Mouse (Mus musculus): ENCODE measurements around the gene Tprg. TPM values are rescaled to one million over a fixed set of nuclear protein-coding genes. Genes with fewer than 3 reads are reported as not detected.

The Tprg gene
- total RNA-seq, 2 experiments from 2014 or later = not detected

DNA sequence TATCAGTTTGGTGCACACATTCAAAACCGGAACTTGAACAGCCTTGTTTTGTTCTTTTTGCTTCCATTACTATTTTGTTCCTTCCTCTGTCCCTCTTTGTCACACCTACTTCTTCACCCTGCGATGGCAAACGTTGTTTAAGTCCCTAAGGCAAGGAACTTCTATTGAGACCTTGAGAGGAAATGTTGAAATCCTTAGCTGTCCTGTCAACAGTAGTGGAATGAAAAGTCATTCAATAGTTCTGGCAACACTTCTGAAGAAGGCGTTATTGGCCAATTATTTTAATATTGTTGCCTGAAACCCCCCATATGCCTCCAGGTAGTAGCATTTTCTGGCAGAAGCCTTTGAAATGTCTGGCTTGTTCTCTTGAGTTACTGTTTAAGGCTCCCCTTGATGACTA, 137.4 kb downstream of the Tprg start:
- DNase-seq (ENCODE audit: low spot score in 2 of 2) = no peak

DNA sequence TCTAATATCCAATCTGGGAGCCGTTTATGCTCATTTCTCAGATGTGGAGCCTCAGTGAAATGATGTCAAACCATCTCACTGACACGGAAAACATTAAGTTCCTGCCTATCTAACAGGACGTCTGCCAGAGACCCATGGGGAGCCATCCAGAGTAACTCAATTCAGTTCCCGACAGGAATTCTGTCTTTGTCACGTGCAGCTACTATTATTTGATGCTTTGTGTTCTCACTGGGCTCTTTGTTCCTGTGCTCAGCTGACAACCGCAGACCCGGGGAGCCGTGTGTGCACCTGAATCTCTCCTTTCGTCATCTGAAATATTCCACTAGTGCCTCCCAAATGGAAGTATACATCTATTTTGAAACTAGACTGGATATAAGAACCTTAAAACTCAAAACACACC, 138.3 kb downstream of the Tprg start:
- no peak for DNase-seq (ENCODE audit: low spot score in 2 of 2)

DNA sequence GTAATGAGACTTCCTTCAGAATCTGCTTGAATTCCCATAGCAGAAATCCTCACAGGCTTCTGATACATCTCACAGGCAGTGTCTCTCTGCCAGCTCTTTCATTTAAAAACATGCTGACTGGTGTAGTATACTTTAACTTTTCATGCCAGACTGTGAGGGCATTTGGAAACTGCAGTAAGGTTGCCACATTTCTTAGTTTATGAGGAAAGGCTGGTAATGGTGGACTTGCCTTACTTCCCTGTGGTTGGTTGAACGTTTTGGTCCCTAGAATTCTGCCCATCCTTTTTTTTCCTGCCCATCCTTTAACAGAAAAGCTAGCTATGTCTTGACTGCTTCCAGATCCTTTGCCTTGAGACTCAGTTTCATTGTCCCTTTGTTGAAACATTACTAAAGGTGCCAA, 138.8 kb downstream of the Tprg start:
- no peak for DNase-seq (ENCODE audit: low spot score in 2 of 2)

DNA sequence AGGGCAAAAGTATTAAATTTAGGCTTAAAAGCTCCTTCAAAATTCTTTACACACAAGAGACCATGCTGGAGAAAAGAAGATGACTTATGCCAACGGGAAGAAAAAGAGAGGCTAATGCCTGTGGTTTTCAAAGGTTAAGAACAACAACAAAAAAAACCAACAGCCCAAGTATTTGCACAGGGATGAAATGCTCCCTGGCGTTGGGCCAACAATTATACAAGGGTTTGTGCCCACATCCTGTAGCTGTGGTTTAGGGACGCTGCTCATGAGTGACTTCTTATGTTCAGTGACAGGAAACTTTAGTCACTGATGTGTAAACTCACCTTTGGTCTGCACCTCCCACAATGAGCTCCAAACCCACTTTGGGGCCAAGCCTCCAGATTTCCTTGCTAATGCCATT, 139.6 kb downstream of the Tprg start:
- no peak for DNase-seq (ENCODE audit: low spot score in 2 of 2)

DNA sequence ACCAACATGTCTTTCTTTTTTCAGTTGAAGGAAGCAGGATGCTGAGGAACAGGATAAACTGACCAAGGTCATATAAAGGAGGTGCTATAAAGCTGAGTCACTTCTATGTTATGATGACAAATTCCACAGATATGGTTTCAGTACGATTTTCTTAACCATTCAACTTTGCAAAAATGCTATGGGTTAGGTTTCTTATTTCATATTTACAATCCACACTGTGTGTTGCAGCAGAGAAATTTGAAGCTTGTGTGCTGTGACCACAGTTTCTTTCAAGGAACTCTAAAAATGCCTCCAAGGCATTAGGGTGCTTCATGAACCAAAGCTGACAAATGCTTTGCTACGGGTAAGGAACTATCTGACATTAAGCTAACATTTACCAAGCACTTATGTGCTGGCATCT, 153.4 kb downstream of the Tprg start:
- DNase-seq (ENCODE audit: low spot score in 2 of 2) = no peak

DNA sequence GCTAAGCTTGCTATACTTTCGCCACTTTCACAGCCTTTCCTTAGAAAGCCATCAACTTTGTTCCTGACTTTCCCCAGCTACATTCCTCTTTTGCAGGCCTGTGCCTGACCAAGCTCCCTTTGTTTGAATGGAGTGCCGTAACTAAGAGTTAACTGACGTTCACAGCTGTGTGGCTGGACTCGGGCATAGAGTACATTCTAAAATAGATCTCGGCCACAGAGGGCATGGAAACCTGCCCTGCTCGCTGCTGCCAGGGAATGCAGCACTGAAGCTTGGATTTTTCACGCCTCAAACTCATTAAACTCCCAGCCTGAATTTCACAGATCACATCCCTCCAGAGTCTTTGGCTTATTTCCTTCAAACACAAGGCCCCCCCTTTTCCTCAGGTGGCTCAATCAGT, 159.0 kb downstream of the Tprg start:
- DNase-seq (ENCODE audit: low spot score in 2 of 2) = no peak

DNA sequence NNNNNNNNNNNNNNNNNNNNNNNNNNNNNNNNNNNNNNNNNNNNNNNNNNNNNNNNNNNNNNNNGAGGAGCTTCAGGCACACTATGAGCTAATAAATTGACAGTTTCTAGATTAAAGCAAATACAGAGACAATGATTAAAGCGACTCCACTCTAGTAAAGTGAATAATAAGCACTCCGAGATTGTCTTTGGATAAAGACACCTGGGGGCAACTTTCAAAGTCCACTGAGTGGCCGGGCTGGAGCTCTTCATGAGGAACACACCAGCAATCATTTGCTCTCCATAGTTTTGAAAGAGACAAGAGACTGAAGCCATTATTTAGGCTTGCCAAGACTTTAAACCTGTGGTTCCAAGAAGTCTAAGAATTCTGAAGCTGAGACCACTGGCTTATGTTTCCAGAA, 164.9 kb downstream of the Tprg start:
- no peak for DNase-seq (ENCODE audit: low spot score in 2 of 2)

DNA sequence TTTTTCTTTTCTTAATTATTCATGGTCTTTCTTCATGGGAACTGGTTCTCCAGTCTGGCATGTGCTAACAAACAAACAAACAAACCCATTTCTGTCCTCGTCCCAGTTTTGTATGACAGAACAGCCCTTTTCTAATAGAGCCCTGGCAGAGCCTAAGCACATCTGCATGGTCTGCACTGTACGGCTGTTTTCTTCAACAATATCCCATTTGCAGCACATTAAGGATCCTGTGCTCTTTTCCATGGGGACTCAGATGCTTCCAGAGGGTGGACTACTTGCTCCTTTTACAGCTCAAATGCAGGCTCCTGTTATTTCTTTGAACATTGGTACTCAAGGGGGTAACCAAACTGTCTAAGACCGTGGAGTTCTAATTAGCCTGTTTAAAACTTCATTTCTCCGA, 178.1 kb downstream of the Tprg start:
- no peak for DNase-seq (ENCODE audit: low spot score in 2 of 2)

DNA sequence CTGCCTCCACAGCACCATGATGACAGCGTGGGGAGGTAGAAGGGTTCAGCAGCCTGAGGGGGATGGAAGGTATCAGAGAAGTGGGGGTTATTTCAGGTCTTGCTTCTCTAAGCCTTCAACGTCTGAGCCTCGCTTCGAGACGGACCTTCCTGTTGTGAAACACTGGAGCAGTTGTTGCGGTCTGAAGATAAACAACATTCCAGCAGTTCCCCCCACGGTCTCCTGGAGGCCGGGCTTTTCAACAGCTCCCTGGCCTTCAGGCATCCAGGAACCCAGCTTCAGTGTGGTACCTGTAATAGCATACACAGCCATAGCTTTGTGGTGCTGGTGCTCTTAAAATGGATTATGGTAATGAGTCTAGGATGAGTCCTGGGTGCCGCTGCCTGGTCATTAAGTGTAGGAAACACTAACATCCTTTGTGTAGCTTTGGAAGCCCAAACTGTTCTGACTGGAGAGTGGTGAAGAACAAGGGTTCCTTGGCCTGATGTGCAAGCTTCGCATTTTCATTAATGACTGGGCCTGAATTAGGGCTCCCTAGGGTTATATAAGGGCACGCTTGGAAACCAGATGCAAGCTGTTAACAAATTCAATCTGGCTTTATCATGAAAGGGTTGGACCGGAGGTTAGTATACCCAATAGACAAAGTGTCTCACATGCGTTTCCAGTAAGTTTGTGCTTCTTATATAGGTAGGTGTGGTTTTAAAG, 179.0 kb downstream of the Tprg start:
- DNase-seq (ENCODE audit: low spot score in 2 of 2) = no peak

DNA sequence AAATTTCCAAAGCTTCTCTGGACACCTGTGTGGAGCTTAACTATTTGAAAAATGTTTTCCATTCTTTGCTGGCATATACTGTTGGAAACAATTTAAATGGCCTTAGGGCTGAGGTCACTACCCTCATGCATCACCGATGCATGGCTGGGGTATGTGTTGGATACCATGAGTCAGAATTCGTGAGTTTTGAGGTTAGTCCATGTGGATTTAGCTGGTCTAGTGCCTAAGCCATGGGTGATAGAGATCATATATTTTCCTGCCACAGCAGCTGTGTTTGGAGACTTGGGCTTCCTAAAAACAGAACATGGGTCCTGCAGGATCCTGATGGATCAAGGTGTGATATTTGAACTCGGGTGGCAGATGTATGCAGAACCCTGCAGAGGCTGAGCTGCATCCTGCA, 181.4 kb downstream of the Tprg start:
- no peak for DNase-seq (ENCODE audit: low spot score in 2 of 2)

DNA sequence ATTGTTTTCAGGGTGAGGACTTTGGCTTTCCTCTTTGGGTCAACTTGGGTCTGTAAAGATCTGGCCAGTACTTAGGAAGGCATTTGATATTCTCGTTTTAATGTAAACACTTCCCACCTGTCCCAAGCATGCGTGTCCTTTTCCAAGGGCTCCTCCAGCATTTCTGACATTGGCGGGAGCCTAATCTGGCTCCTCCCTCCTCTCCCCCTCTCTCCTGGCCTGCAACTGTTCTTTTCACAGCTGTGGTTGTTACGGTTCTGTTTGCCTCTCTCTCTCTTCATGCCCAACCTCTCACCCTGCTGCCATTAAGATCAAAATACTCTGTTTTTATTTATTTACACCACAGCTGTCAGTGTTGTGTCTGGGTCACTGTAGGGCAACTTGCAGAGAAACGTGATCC, 182.0 kb downstream of the Tprg start:
- no peak for DNase-seq (ENCODE audit: low spot score in 2 of 2)
